Mouse (Mus musculus): ENCODE data around the gene Prkar2a.
A peak's percentile ranks its signal among the peaks of the same experiment; 100 is the strongest.

The Prkar2a gene

GRCm38 (mm10) chr9:108689106-108689505 lies at the start of gene Prkar2a:
Gene Prkar2a (plus strand): TSS chr9:108689314.
- peak; percentile 50 for DNase-seq (ENCODE audit: low read depth, low spot score)

GRCm38 (mm10) chr9:108639825-108640224 lies 49.3 kb upstream of the Prkar2a start:
- DNase-seq (ENCODE audit: low read depth, low spot score), result no peak

DNA sequence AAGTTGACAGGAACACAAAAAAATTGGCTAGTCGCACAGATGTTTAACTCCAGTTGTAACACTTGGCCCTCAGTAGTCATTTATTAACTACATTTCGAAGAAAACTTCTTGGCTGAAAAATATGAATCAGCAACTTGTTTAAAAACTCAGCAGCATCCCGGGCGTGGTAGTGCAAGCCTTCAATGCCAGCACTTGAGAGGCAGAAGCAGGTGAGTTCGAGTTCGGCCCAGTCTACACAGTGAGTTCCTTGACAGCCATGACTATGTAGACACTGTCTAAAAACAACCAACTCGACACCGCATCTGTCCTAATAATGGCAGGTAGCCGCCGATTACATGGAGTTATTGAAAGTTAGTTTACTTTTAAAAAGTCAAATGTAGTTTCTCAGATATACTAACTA lies 40.9 kb upstream of the Prkar2a start:
- no peak for DNase-seq (ENCODE audit: low read depth, low spot score)

DNA sequence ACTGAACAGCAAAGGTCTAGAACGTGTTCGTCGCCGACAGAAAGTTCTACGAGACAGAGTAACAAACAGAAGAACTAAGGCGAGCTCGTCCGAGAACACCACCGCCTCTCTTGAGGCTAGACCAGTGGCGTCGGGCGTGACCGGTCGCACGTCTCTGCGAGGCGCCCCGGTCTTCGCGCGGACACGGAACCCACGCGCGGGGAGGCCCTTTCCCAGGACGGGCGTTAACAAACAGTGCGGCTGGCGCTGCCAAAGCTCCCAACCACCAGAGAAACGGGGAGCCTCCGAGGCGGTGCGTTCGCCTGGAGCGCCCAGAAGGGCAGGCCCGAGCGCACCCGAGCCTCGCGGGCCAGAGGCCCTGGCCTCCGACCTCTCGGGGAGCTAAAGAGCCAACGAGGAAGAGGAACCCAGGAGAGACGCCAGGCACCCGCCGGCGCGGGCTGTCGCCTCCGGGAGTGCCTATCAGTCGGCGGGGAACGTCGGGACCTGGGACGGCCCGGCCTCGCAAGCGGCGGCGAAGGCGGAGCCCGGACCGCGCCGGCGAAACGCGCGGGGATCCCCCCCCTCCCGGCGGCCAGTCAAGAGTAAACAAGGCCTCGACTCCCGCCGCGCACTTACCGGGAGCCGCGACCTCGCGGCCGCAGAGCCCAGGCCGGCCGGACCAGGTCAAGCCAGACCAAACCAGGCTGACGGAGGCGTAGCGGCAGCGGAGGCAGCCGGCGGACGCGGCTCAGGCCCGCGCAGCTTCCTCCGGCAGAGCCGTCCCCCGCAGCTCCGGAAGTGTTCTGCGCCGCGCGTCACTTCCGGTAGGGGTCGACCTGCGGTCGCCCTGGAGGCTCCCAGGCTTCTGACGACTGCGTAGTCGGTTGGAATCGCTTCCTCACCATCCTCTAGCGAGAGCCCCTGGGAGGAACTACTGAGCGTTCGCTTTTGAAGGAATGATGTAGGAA lies 40.2 kb upstream of the Prkar2a start, which contains the start of gene Arih2:
Gene Arih2, minus strand, starts transcription at position 776 of the 950 bp plus-strand sequence.
- peak; percentile 90 for DNase-seq (ENCODE audit: low read depth, low spot score)

DNA sequence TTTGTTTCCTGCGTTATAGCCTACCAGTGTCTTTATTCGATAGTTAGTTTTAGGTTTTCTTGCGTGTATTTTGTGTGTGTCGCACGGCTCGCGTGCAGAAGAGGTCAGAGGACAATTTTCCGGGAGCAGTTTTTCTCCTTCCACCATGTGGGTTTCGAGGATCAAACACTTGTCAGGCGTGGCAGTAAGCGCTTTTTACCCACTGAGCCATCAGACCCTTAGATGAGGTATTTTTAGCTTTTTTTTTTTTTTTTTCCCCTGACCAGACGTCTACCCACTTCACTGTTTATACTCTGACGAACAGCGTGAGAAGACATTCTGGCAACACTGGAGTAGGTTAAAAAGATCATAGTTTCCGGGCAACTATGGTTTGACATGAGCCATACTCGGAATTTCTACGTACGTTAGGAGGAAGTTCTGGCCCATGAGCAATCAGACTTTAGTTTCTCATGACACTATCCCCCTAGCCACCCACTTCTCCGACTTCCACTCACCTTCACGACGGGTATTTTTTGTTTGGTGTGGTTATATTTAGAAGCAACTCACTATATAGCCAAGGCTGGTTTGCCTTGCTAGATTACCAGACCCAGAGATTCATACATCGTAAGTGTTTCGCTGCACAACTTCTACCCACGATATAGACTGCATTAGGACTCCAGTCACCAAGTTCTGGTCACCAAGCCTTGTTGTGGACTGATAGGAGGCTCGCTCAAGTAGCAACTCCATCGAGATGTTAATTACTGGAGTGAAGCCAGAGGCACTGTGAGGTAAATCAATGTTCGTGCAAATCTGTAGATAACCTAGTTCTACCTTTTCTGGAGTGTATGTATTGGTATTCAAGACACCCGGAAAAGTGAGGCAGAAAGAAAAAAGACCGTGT lies 39.3 kb upstream of the Prkar2a start:
- no peak for DNase-seq (ENCODE audit: low read depth, low spot score)

- peak; percentile 74 for DNase-seq (ENCODE audit: low read depth, low spot score)
Measured at GRCm38 (mm10) chr9:108654566-108655464, 34.3 kb upstream of the Prkar2a start.

- peak; percentile 43 for DNase-seq (ENCODE audit: low read depth, low spot score)
Measured at GRCm38 (mm10) chr9:108655865-108656264, 33.2 kb upstream of the Prkar2a start.

DNA sequence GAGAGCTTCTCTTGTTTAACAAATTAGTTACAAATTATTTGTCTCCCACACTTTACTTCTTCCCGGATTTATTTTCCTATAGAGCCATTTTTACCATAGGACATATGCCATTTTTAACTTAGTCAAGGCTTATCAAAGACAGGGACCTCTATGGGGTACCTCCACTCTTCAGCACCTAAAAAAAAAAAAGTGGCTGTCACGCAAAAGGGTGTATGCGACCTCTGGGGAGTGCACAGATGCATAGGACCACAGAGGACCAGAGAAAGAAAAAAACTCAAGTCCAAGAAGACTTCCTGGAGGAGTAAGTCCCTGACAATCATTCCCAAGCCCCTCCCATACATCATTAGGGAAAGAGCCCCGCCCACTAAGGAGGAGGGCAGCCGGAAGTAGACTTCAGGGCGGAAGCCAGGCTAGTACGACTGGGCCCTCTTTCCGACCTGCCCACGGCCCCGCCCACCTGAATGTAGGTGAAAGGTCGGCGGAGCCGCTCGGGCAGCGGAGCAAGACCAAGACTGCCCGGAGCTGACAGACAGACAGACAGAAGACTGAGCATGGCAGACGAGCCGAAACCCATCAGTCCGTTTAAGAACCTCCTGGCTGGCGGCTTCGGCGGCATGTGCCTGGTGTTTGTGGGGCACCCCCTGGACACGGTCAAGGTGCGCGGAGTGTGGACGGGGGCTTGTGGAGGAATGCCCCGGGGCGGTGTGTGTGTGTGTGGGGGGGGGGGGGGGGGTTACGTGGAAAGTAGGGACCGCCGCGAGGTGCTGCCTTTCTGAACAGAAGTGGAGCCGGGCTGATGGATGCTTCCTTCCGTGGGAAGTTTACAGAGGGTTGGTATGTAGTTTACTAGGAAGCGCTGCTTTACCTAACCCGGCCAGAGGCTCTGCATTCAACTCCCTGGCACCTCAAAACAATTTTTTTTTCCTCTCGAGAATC lies 27.2 kb upstream of the Prkar2a start, which contains the start of gene Slc25a20:
Gene Slc25a20, plus strand, starts transcription at position 412 of the 936 bp plus-strand sequence.
- DNase-seq (ENCODE audit: low read depth, low spot score), result peak; percentile 95

DNA sequence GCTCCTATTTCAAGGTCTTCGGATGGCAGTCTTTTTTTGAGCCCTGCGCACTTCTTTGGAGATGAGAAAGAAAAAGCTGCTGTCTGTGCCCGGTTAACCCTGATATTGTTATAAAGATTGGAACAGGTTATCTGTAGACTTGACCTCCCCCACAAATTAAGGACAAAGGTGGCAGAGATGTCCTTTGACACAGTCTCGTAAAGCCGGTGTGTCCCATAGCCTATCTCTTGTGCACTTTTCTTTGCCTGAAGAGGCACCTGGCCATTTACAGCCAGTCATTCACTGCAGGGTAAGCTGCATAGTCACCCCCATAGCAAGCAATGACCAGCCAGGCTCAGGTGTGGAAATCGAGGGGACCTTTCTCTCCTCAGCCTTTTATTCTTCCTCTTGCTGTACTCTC lies 26.5 kb upstream of the Prkar2a start:
- DNase-seq (ENCODE audit: low read depth, low spot score), result no peak

DNA sequence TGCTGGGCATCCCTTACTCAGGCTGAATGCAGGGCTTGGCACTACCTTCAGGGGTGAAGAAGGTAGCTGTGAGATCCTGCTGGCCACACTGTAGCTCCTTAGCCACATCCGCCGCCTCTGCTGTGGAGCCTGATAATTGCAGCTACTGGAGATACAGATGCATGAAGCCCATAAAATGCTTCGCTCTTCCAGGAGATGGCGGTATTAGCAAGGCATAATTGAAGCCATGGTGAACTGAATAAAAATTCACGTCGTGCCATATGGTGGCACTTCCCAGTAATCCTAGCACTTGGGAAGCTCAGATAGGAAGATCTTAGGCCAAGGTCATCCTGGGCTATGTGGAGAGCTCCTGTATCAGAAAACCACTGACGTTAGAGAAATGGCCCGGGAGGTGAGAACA lies 19.2 kb upstream of the Prkar2a start:
- DNase-seq (ENCODE audit: low read depth, low spot score), result peak; percentile 82

DNA sequence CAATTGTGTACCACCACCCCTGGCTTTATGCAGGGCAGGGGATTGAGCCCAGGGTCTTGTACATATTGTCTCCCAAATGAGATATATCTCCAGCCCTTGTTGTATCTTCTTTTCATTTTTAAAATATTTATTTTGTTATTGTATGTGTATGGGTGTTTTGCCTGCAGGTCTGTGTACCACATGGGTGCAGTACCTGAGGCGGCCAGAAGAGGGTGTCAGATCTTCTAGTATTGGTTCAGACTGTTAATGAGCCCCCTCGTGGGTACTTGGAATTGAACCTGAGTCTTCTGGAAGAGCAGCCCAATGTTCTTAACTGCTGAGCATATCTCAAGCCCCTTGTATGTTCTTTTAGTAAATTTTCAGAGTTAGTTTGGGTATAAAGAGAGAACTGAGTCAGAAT lies 16.0 kb upstream of the Prkar2a start:
- peak; percentile 85 for DNase-seq (ENCODE audit: low read depth, low spot score)

DNA sequence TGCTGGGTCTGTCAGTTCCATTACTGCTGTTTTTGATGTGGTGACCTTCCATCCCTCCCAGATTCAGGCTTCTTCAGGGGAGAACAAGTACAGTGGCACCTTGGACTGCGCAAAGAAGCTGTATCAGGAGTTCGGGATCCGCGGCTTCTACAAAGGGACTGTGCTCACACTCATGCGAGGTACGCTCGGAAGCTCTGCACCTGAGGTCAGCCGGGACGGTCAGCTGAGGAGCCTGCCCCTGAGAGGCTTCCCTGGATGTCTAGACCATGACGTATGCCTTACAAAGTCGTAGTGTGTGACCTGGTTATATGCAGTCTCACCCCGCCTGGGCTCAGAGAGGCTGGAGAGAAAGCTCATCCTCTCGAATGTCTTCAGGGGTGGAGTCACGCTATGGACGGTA lies 9.1 kb upstream of the Prkar2a start:
- no peak for DNase-seq (ENCODE audit: low read depth, low spot score)

DNA sequence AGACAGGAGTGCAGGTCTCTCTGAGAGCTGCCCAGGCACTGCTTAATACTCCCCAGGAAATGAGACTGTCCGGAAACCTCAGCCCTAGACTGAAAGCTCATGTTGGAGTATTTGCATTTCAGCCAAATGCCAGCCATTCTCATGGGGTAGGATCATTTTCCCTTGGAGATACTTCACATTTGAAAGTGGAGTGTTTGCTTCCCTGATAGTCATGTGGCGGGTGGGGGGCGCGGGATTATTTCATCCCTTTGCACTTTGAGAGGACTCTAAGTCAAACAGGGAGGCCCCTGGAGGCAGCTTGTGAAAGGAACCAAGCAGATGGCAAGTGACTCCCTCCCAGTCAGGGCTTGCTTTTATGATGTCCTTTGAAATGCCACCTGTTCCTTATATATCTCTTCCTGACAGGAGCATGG lies 2.6 kb upstream of the Prkar2a start:
- DNase-seq (ENCODE audit: low read depth, low spot score), result no peak

DNA sequence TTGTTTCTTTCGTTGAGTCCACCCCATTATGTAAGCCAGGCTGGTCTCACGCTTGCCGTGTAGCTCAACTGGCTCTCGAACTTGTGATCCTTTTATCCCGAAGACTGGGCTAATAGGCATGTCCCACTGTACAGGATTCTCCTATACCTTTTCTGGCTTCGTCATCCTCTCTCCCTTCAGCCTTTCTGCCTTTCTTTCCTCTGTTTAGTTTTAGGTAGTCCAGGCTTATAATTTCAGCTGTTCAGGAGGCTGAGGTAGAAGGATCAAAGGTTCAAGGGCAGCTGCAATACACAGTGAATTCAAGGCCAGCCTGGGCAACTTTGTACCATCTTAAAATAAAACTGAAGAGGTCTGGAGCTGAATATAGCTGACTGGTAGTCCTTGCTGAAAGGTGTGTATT lies 1.9 kb upstream of the Prkar2a start:
- DNase-seq (ENCODE audit: low read depth, low spot score), result no peak

GRCm38 (mm10) chr9:108687686-108688085 lies 1.4 kb upstream of the Prkar2a start:
- DNase-seq (ENCODE audit: low read depth, low spot score), result no peak

- no peak for DNase-seq (ENCODE audit: low read depth, low spot score)
Measured at GRCm38 (mm10) chr9:108688451-108688850, 663 bp upstream of the Prkar2a start.

GRCm38 (mm10) chr9:108689993-108690392 lies 879 bp downstream of the Prkar2a start:
- DNase-seq (ENCODE audit: low read depth, low spot score), result no peak

DNA sequence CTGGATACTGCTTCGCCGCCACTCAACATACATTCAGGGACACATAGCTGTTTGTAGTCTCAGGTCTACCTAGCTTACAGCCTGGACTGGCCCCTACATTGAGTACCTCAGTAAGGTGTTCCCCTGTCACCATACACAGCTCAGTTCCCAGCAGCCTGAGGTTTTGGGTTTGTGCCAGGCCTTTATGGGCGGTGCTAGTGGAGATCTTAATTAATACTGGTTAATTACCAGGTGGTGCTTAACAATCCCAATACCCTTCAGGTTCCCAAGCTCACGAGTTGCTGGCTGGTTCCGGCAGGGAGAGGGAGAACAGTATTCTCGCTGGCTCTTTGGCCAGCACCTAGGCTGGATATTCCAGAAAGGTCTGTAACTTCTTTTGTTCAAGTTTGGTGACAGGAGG lies 1.8 kb downstream of the Prkar2a start:
- DNase-seq (ENCODE audit: low read depth, low spot score), result no peak

GRCm38 (mm10) chr9:108691371-108691770 lies 2.3 kb downstream of the Prkar2a start:
- DNase-seq (ENCODE audit: low read depth, low spot score), result no peak

DNA sequence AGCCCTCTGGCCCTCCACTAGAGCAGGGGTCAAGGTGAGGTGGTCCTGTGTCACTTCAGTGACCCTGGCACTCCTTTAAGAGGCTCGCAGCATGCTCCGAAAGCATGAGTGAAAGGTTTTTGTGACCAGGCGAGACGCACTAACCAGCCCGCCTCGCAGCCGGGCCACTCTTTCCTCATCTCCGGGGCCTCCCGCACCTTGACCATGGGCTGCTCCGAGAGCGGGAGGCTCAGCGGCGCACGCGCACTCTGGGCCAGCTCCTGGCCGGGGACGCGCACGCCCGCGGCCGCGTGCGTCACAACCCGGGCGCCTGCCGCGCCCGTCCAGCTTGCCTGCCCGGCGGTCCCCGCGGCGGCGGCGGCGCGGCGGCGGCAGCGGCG lies 2.7 kb downstream of the Prkar2a start:
- peak; percentile 78 for DNase-seq (ENCODE audit: low read depth, low spot score)

All from ES-CJ7 (cell line).